18 mouse cellular contexts compared by ENCODE assay signal in genomic region chr13:46092787-46093186, GRCm38 (mm10).
DNase-seq lines count a peak whose midpoint lies in the region; ATAC-seq lines count a peak whose summit lies in the region.
"Had no signal": no experiment of that assay in that cellular context is flagged by ENCODE, and none has a peak within 500 bp of the region (broad histone marks: within the 10 kb centered on the region; RNA-seq: fewer than 3 reads in every experiment).

No protein-coding gene starts in this region.

- ATAC-seq in kidney, embryonic 14.5 days (ENCODE audit: low FRiP score, low TSS enrichment) = no peak
- ATAC-seq: forebrain, embryonic 13.5 days; forebrain, embryonic 15.5 days; forebrain, postnatal 0 days had no signal

- peak; percentile 14 for DNase-seq in layer of hippocampus, adult 9-11 months
- no peak for DNase-seq in layer of hippocampus, postnatal 25 days (ENCODE audit: extremely low spot score in 1 of 2, low spot score in 1 of 2)
- DNase-seq in brain, adult 2 months (ENCODE audit: low read depth, low spot score) = peak; percentile 51
- peak; percentile 49 for DNase-seq in telencephalon, adult 2 months (ENCODE audit: low read depth, low spot score)
- DNase-seq: adrenal gland, adult 2 months; adrenal gland, postnatal 10 days; adrenal gland, postnatal 25 days; cerebellum, adult 11-12 months; cerebellum, adult 2 months; cerebellum, adult 9-10 months; cerebellum, postnatal 10 days; cerebellum, postnatal 25 days; forebrain, postnatal 0 days had no signal

- no peaks in the 10 kb centered on the region for H3K27me3 ChIP-seq in kidney, embryonic 14.5 days (ENCODE audit: control insufficient read depth, insufficient read depth, low read length)
- H3K27me3 ChIP-seq: embryonic facial prominence, embryonic 12.5 days; forebrain, embryonic 13.5 days; forebrain, embryonic 15.5 days had no signal

- H3K4me1 ChIP-seq in kidney, embryonic 14.5 days (ENCODE audit: control insufficient read depth, insufficient read depth, low read length) = no peaks in the 10 kb centered on the region
- H3K4me1 ChIP-seq: embryonic facial prominence, embryonic 12.5 days had no signal

- WGBS in kidney, embryonic 14.5 days = 78% methylated on average over 3 of the region's 3 CpGs

- H3K9me3 ChIP-seq in kidney, embryonic 14.5 days (ENCODE audit: control insufficient read depth, low read length) = no peaks in the 10 kb centered on the region
- H3K9me3 ChIP-seq: forebrain, embryonic 15.5 days had no signal

- H3K4me2 ChIP-seq in kidney, embryonic 14.5 days (replicated peaks; ENCODE audit: low read depth, low read length) = no peak overlapping the region
- H3K4me2 ChIP-seq: embryonic facial prominence, embryonic 12.5 days; forebrain, embryonic 13.5 days; forebrain, embryonic 15.5 days had no signal

- no peak overlapping the region for H3K27ac ChIP-seq in kidney, embryonic 14.5 days (ENCODE audit: low read depth, low read length)
- H3K27ac ChIP-seq: embryonic facial prominence, embryonic 10.5 days; embryonic facial prominence, embryonic 12.5 days; forebrain, embryonic 13.5 days; forebrain, embryonic 15.5 days had no signal

- H3K36me3 ChIP-seq in kidney, embryonic 14.5 days (ENCODE audit: control insufficient read depth, insufficient read depth, low read length) = no peaks in the 10 kb centered on the region
- H3K36me3 ChIP-seq: embryonic facial prominence, embryonic 10.5 days; embryonic facial prominence, embryonic 12.5 days; forebrain, embryonic 15.5 days had no signal

- H3K9ac ChIP-seq in kidney, embryonic 14.5 days (ENCODE audit: low read depth, low read length) = no peak overlapping the region
- H3K9ac ChIP-seq: embryonic facial prominence, embryonic 12.5 days; forebrain, embryonic 13.5 days; forebrain, embryonic 15.5 days; forebrain, postnatal 0 days had no signal

- H3K4me3 ChIP-seq in kidney, embryonic 14.5 days (ENCODE audit: low read length) = no peak overlapping the region
- H3K4me3 ChIP-seq: embryonic facial prominence, embryonic 10.5 days; embryonic facial prominence, embryonic 12.5 days; forebrain, embryonic 13.5 days; forebrain, embryonic 15.5 days had no signal

Comparison
In these comparisons a context has a peak if more than half of its experiments do, and no peak if none do; other contexts are left out.
1. DNase-seq: peak in layer of hippocampus, adult 9-11 months (single experiment), brain, adult 2 months (single experiment) and telencephalon, adult 2 months (single experiment); none in layer of hippocampus, postnatal 25 days (0 of 2).